8 mouse cellular contexts compared by ENCODE assay signal in the genomic region with DNA sequence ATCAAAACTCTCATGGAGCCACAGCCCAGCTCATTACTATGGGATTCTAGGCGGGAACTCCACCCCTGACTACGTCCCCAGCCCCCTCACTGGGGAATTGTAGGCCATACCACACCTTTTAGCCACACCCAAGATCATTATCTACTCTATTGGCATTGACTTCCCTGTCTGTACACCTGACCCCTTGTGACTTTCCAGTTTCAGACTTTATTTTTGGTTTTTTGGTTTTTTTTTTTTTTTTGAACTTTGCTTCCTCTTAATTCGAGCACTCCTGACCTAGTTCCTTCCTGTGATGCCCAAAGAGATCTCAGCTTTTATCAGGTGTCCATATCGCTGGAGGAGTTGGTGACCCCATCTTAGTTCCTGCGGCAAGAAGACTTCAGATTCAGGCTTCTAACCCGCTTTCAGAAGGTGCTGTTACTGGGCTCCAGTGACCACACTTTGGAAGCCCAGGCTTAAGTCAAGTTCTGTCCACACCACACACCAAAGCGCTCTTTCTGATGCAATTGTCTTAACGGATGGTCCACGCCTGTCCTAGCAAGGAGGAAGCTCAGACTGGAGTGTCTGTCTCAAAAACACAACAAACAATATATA. TPM values are rescaled to one million over a fixed set of nuclear protein-coding genes. Genes with fewer than 3 reads are reported as not detected.
DNase-seq lines count a peak whose midpoint lies in the region; ATAC-seq and TF ChIP-seq lines count a peak whose summit lies in the region.

A gene (minus strand): TSS at position 71 of the 594 bp plus-strand sequence.

- 81% methylated on average over 9 of the region's 9 CpGs for WGBS in cerebellum, adult 2 months
- WGBS in neural tube, embryonic 11.5 days = 75% methylated on average over 9 of the region's 9 CpGs
- WGBS in limb, embryonic 15.5 days = 65% methylated on average over 9 of the region's 9 CpGs
- 64% methylated on average over 9 of the region's 9 CpGs for WGBS in stomach, embryonic 14.5 days

- no peaks in the 10 kb centered on the region for H3K36me3 ChIP-seq in neural tube, embryonic 11.5 days (ENCODE audit: control insufficient read depth, insufficient read depth, low read length)
- peaks cover 11% of the 10 kb centered on the region; the same call in 1 of the 2 replicates for H3K36me3 ChIP-seq in limb, embryonic 15.5 days
- no peaks in the 10 kb centered on the region for H3K36me3 ChIP-seq in stomach, embryonic 14.5 days (ENCODE audit: control insufficient read depth, insufficient read depth, low read length)

- no peak within 1 kb of the TSS for H3K4me3 ChIP-seq in cerebellum, adult 2 months (replicated peaks; ENCODE audit: insufficient read depth, low read depth, low read length)
- H3K4me3 ChIP-seq in neural tube, embryonic 11.5 days (ENCODE audit: low read depth, low read length) = peak within 1 kb of the TSS; percentile 87; the same call in 1 of the 2 replicates
- peak within 1 kb of the TSS; percentile 86 for H3K4me3 ChIP-seq in limb, embryonic 15.5 days
- H3K4me3 ChIP-seq in stomach, embryonic 14.5 days (ENCODE audit: low read depth, low read length) = peak within 1 kb of the TSS; percentile 82

- DNase-seq in cerebellum, adult 11-12 months = peak; percentile 58
- no peak for DNase-seq in cerebellum, adult 2 months
- no peak for DNase-seq in neural tube, embryonic 11.5 days (ENCODE audit: low spot score)
- no peak for DNase-seq in neural tube, embryonic 10.5 days (ENCODE audit: extremely low spot score, low spot score)
- DNase-seq in right cerebral cortex, adult 18-20 months = no peak
- no peak for DNase-seq in gastrocnemius, adult 8-10 months (ENCODE audit: low spot score in 2 of 2)

- no peak for ATAC-seq in neural tube, embryonic 11.5 days (ENCODE audit: insufficient read depth, low FRiP score, low TSS enrichment)
- ATAC-seq in limb, embryonic 15.5 days (ENCODE audit: insufficient number of reproducible peaks, low FRiP score, low TSS enrichment, low read depth) = no peak
- no peak for ATAC-seq in stomach, embryonic 14.5 days (ENCODE audit: insufficient number of reproducible peaks, insufficient read depth, low FRiP score, low read depth)

- no peak for TF ChIP-seq CTCF in cerebellum, adult 2 months (IDR thresholded peaks at IDR 0.05; ENCODE audit: borderline replicate concordance, insufficient read depth, low read depth, low read length)

- no peaks in the 10 kb centered on the region for H3K27me3 ChIP-seq in cerebellum, adult 2 months (ENCODE audit: control insufficient read depth, insufficient read depth, low read length)
- H3K27me3 ChIP-seq in neural tube, embryonic 11.5 days (ENCODE audit: control insufficient read depth, insufficient read depth, low read length) = peaks cover 19% of the 10 kb centered on the region
- H3K27me3 ChIP-seq in limb, embryonic 15.5 days = peaks cover 32% of the 10 kb centered on the region
- H3K27me3 ChIP-seq in stomach, embryonic 14.5 days (ENCODE audit: control insufficient read depth, insufficient read depth, low read length) = no peaks in the 10 kb centered on the region; the same call in 1 of the 2 replicates

- no peak within 1 kb of the TSS for H3K9ac ChIP-seq in neural tube, embryonic 11.5 days (ENCODE audit: low read length)
- H3K9ac ChIP-seq in limb, embryonic 15.5 days = no peak within 1 kb of the TSS
- H3K9ac ChIP-seq in stomach, embryonic 14.5 days (replicated peaks; ENCODE audit: low read depth, low read length) = 0 out of 2 replicates have a peak within 1 kb of the TSS, but pooled peaks have one; percentile 4

- no peaks in the 10 kb centered on the region for H3K9me3 ChIP-seq in neural tube, embryonic 11.5 days (ENCODE audit: control insufficient read depth, low read length)
- no peaks in the 10 kb centered on the region for H3K9me3 ChIP-seq in limb, embryonic 15.5 days
- H3K9me3 ChIP-seq in stomach, embryonic 14.5 days (ENCODE audit: control insufficient read depth, low read depth, low read length) = no peaks in the 10 kb centered on the region

- H3K27ac ChIP-seq in cerebellum, adult 2 months (ENCODE audit: insufficient read depth, low read length) = no peak within 1 kb of the TSS
- no peak within 1 kb of the TSS for H3K27ac ChIP-seq in neural tube, embryonic 11.5 days (ENCODE audit: low read depth, low read length)
- peak within 1 kb of the TSS; percentile 50; the same call in 1 of the 2 replicates for H3K27ac ChIP-seq in limb, embryonic 15.5 days
- peak within 1 kb of the TSS; percentile 27 for H3K27ac ChIP-seq in stomach, embryonic 14.5 days (ENCODE audit: low read length)

- TF ChIP-seq POLR2A in cerebellum, adult 2 months (IDR thresholded peaks at IDR 0.05; ENCODE audit: borderline replicate concordance, insufficient read depth, low read length) = no peak

- H3K4me1 ChIP-seq in cerebellum, adult 2 months (ENCODE audit: control insufficient read depth, insufficient read depth, low read length) = peaks cover 22% of the 10 kb centered on the region
- peaks cover 12% of the 10 kb centered on the region for H3K4me1 ChIP-seq in neural tube, embryonic 11.5 days (ENCODE audit: control insufficient read depth, insufficient read depth, low read length)
- H3K4me1 ChIP-seq in limb, embryonic 15.5 days = peaks cover 44% of the 10 kb centered on the region
- peaks cover 23% of the 10 kb centered on the region for H3K4me1 ChIP-seq in stomach, embryonic 14.5 days (ENCODE audit: control insufficient read depth, insufficient read depth, low read length)

- no peak within 1 kb of the TSS for H3K4me2 ChIP-seq in neural tube, embryonic 11.5 days (ENCODE audit: low read depth)
- peak within 1 kb of the TSS; percentile 10; the same call in 1 of the 2 replicates for H3K4me2 ChIP-seq in limb, embryonic 15.5 days
- H3K4me2 ChIP-seq in stomach, embryonic 14.5 days (replicated peaks; ENCODE audit: low read depth, low read length) = peak within 1 kb of the TSS; percentile 27

RNA-seq across cellular contexts. Expression of the gene that starts here (rescaled TPM):
- polyA plus RNA-seq in cerebellum, adult 2 months (2012; rRNA removed) = 0.51 and 1.2 TPM in 2 replicates
- polyA plus RNA-seq in neural tube, embryonic 11.5 days (2014; fragmentation: Nextera tagmentation; extraction: Ambion mirVana) = 2.5 and 2.8 TPM in 2 replicates
- 8.4 and 9.9 TPM in 2 replicates for polyA plus RNA-seq in limb, embryonic 15.5 days (2015; fragmentation: Nextera tagmentation; extraction: Ambion mirVana)
- polyA plus RNA-seq in stomach, embryonic 14.5 days (2014; fragmentation: Nextera tagmentation; extraction: Ambion mirVana) = 21.6 and 25.2 TPM in 2 replicates
- total RNA-seq in gastrocnemius, adult 8-10 months (2022) = not detected

Comparison
In these comparisons a context has a peak if more than half of its experiments do, and no peak if none do; other contexts are left out.
1. H3K27ac ChIP-seq: peak in limb, embryonic 15.5 days (single experiment) and stomach, embryonic 14.5 days (single experiment); none in cerebellum, adult 2 months (single experiment) and neural tube, embryonic 11.5 days (single experiment).